Mouse (Mus musculus) hindbrain, embryonic 16.5 days (tissue): ENCODE data around the gene Mob3a. TPM values are rescaled to one million over a fixed set of nuclear protein-coding genes. Genes with fewer than 3 reads are reported as not detected.

Experiments used
- ATAC-seq: fragments of 200-750 bp; cut with Nextera tagmentation; 2 replicates; pipeline ENCODE4 v1.8.0; 2017; ENCODE audit warnings: moderate TSS enrichment, moderate library complexity
- H3K27ac ChIP-seq: fragments of 300-500 bp; sonication (generic); 2 replicates; pipeline ENCODE4 v1.5.1; 2014; ENCODE audit warnings: low read depth, mild to moderate bottlenecking, control low read depth, low read length, moderate library complexity
- H3K27me3 ChIP-seq: fragments of 300-500 bp; sonication (generic); replicated peaks from 2 replicates; pipeline ENCODE4 v1.6.1; 2014; ENCODE audit warnings: low read length; ENCODE audit not compliant: control insufficient read depth, insufficient read depth
- H3K36me3 ChIP-seq: fragments of 300-500 bp; sonication (generic); 2 replicates; pipeline ENCODE4 v1.6.1; 2014; ENCODE audit warnings: mild to moderate bottlenecking, low read length, moderate library complexity, mixed read lengths; ENCODE audit not compliant: control insufficient read depth, insufficient read depth
- H3K4me1 ChIP-seq: fragments of 300-500 bp; sonication (generic); 2 replicates; pipeline ENCODE4 v1.6.1; 2014; ENCODE audit warnings: low read depth, low read length; ENCODE audit not compliant: control insufficient read depth, insufficient read depth
- H3K4me2 ChIP-seq: fragments of 300-500 bp; sonication (generic); 2 replicates; pipeline ENCODE4 v1.6.1; 2014; ENCODE audit warnings: mild to moderate bottlenecking, low read length, control low read depth, moderate library complexity
- H3K4me3 ChIP-seq: fragments of 300-500 bp; sonication (generic); 2 replicates; pipeline ENCODE4 v1.5.1; 2014; ENCODE audit warnings: mild to moderate bottlenecking, low read length, control low read depth, moderate library complexity
- H3K9ac ChIP-seq: fragments of 300-500 bp; sonication (generic); 2 replicates; pipeline ENCODE4 v1.6.1; 2014; ENCODE audit warnings: low read depth, mild to moderate bottlenecking, control low read depth, low read length, moderate library complexity
- H3K9me3 ChIP-seq: fragments of 300-500 bp; sonication (generic); 2 replicates; pipeline ENCODE4 v1.6.1; 2014; ENCODE audit warnings: mild to moderate bottlenecking, low read length, moderate library complexity; ENCODE audit not compliant: control insufficient read depth
- WGBS: fragments of 180-500 bp; shearing (Covaris S2); extraction: QIAGEN DNeasy Blood & Tissue Kit; methylation state at CpG from one replicate; pipeline ENCODE4 v1.1.7; 2014; 5-methylcytosine and 5-hydroxymethylcytosine counted together
- polyA plus RNA-seq: library from polyadenylated mRNA; unstranded; fragments of >200 nt; fragmentation: Nextera tagmentation; extraction: Ambion mirVana; gene quantifications from 2 replicates; pipeline ENCODE4 v1.2.1, GENCODE M21; 2015

Gene Mob3a
- polyA plus RNA-seq, 1 experiment from 2014 or later = 56.9 TPM

DNA sequence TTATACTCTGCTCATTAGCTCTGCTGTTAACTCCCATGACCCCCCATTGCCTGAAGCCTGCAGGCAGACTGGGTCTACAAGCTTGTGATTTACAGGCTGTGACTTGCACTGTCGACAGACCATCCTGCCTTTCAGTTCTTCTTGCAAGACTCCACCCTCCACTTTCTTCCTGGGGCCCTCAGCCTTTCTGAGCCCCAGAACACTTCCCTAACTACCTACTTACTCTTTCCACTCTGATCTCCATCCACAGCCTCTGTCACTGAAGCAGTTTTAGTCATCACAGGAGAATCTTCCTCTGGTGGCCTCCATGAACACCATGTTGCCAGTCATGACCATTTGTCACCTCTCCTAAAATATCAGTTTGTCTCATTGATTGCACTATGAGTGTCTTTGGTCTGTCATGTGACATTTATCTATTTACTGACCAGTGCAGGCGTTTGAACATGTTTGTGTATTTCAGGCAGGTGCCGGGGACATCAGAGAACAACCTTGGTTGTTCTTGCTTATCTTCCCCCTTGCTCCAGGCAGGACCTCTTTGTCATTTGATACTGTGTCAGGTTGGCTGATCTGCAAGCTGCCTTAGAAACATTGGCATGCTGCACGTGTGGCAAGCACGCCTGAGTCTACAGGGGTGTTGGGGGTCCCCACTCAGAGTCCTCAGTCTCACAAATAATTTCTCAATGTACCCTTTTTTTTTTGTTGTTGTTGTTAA lies 38.1 kb downstream of the Mob3a start:
- ATAC-seq = no peak
- peaks cover 4% of the 10 kb centered on the region for H3K4me1 ChIP-seq
- no peaks in the 10 kb centered on the region for H3K9me3 ChIP-seq
- WGBS = 63% methylated on average over 5 of the region's 5 CpGs
- no peaks in the 10 kb centered on the region for H3K27me3 ChIP-seq
- no peak overlapping the region for H3K27ac ChIP-seq
- no peak overlapping the region for H3K4me2 ChIP-seq
- no peak overlapping the region for H3K9ac ChIP-seq
- H3K36me3 ChIP-seq = peaks cover 24% of the 10 kb centered on the region
- no peak overlapping the region for H3K4me3 ChIP-seq

DNA sequence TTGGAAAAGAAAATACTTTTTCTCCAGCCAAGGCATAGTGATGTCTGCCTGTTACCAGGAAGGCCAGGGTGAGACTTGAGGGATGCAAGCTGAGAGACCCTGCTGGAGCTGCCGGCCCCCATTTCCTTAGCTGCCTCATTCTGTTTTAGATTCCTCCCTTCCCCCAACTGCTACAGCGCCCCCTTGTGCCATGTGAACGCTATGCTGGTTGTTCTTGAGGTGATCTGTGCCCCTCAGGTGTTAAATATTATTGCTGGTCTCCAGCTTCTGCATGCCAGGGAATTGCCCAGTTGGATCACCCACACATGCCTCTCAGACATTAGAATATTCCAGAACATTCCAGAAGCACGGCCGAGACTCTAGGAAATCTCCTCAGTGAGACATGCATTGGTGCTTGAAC lies 40.6 kb downstream of the Mob3a start:
- WGBS = 30% methylated on average over 5 of the region's 5 CpGs
- H3K27ac ChIP-seq = no peak overlapping the region
- ATAC-seq = no peak
- no peak overlapping the region for H3K9ac ChIP-seq
- H3K4me1 ChIP-seq = peaks cover 4% of the 10 kb centered on the region
- H3K9me3 ChIP-seq = no peaks in the 10 kb centered on the region
- H3K4me2 ChIP-seq = no peak overlapping the region
- no peak overlapping the region for H3K4me3 ChIP-seq
- H3K36me3 ChIP-seq = peaks cover 6% of the 10 kb centered on the region; the same call in 1 of the 2 replicates
- H3K27me3 ChIP-seq = no peaks in the 10 kb centered on the region

DNA sequence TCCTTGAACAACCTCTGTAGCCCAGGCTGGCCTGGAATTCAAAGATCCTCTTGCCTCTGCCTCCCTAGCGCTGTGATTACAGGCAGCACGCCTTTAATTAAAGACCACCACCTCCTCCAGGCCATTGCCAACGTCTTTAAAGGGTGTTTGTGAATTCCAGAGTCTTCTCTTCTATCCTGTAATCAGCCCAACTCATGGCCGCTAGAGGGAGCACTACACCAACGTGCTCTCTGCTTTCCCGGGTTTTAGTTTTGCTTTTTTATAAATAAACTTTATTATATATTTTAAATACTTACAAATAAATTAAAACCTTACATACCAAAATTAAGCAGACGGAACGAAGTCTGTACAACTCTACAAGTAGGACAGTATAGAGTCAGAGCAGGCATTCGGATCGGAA lies 42.6 kb downstream of the Mob3a start:
- H3K36me3 ChIP-seq = no peaks in the 10 kb centered on the region
- H3K4me3 ChIP-seq = no peak overlapping the region
- 0 out of 2 replicates have a peak overlapping the region, but pooled peaks have one; percentile 14 for H3K9ac ChIP-seq
- H3K9me3 ChIP-seq = no peaks in the 10 kb centered on the region
- H3K27me3 ChIP-seq = no peaks in the 10 kb centered on the region
- 13% methylated on average over 10 of the region's 10 CpGs for WGBS
- peak overlapping the region; percentile 34 for H3K4me2 ChIP-seq
- peak overlapping the region; percentile 39; the same call in 1 of the 2 replicates for H3K27ac ChIP-seq
- ATAC-seq = no peak
- peaks cover 18% of the 10 kb centered on the region for H3K4me1 ChIP-seq

DNA sequence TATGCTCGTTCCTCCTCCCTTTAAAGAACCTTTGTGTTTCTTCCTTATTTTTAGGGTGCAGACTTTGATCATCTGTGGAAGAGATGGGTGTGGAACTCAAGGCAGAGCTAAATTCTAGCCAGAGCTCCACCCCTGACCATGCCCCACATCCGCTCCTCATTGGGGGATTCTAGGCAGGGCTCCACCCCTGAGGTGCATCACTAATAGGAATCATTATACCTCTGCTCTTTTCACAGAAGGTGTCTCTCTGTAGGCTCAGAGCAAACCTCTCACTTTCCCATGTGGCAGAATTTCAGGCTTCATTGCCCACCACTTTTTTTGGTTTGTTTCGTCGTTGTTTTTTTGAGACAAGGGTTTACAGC lies 43.0 kb downstream of the Mob3a start:
- no peak overlapping the region for H3K4me3 ChIP-seq
- H3K4me1 ChIP-seq = peaks cover 20% of the 10 kb centered on the region
- H3K27ac ChIP-seq = peak overlapping the region; percentile 39; the same call in 1 of the 2 replicates
- no peaks in the 10 kb centered on the region for H3K9me3 ChIP-seq
- no peak for ATAC-seq
- H3K27me3 ChIP-seq = no peaks in the 10 kb centered on the region
- H3K9ac ChIP-seq = 0 out of 2 replicates have a peak overlapping the region, but pooled peaks have one; percentile 14
- 62% methylated on average over 4 of the region's 4 CpGs for WGBS
- H3K4me2 ChIP-seq = no peak overlapping the region; the same call in 1 of the 2 replicates
- no peaks in the 10 kb centered on the region for H3K36me3 ChIP-seq

DNA sequence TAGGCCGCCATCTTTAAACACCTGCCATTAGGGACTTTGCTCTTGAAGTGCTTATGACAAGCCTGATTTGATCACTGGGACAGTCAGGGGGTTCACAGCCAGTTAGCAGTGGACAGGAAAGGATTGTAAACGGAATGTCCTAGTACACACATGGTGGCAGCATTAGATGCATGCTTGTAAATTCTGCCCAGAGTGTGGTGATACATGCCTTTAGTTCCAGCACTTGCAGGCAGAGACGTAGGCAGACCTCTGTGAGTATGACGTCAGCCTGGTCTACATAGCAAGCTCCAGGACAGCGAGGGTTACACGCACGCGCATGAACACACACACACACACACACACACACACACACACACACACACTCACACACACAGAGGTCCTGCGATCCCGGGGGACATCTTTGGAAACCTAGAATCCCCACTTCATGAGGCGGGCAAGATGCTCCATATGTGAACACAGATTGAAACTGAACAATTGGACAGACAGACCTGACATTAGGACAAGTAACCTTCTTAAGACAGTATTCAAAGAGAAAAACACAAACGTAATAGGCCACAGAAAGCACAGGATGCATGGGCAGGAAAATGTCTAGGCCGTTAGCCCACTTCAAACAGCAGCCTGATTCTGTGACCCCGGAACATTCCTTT lies 43.5 kb downstream of the Mob3a start:
- H3K9me3 ChIP-seq = no peaks in the 10 kb centered on the region
- H3K27ac ChIP-seq = no peak overlapping the region
- no peaks in the 10 kb centered on the region for H3K27me3 ChIP-seq
- no peak for ATAC-seq
- no peak overlapping the region for H3K4me2 ChIP-seq
- H3K36me3 ChIP-seq = no peaks in the 10 kb centered on the region
- H3K4me3 ChIP-seq = no peak overlapping the region
- peaks cover 20% of the 10 kb centered on the region for H3K4me1 ChIP-seq
- 87% methylated on average over 14 of the region's 14 CpGs for WGBS
- H3K9ac ChIP-seq = no peak overlapping the region

DNA sequence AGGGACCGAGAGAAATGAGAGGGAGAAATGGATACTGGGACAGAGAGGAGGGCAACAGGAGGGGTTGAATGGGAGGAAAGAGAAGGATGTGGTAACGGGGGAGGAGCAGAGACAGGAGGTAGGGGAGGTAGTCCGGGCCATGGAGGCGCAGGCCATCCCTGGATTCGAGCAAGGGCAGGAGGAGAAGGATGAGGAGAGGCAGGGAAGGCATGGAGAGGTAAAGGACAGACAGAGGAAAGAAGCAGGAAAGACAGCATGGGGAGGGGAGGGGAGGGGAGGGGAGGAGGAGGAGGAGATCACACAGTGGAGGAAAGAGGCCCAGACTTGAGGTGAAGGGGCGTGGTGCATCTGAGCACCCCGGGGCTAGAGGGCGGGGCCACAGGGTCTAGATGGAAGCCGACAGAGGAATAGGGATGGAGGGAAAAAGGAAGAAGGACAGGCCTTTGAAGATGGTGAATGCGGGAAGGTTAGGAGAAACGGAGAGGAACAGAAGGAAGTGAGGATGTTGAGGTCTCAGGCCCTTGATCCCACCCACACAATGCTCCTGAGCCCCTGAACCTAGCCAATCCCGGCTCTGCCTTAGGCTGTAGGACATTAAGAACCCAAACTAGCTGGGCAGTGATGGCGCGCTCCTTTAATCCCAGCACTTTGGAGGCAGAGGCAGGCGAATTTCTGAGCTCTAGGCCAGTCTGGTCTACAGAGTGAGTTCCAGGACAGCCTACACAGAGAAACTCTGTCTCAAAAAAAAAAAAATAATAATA lies 44.7 kb downstream of the Mob3a start, which contains the start of gene Btbd2:
Gene Btbd2 (minus strand): TSS at position 209 of the 761 bp plus-strand sequence.
- Histone ChIP-seq H3K9ac (peak within 1 kb of the TSS; percentile 96), H3K4me3 (peak within 1 kb of the TSS; percentile 83), H3K4me1 (peaks cover 20% of the 10 kb centered on the region), H3K27ac (peak within 1 kb of the TSS; percentile 92), H3K36me3 (no peaks in the 10 kb centered on the region), H3K9me3 (no peaks in the 10 kb centered on the region), H3K4me2 (peak within 1 kb of the TSS; percentile 88), H3K27me3 (no peaks in the 10 kb centered on the region)
- peak; percentile 62 for ATAC-seq
- 21% methylated on average over 15 of the region's 15 CpGs for WGBS

DNA sequence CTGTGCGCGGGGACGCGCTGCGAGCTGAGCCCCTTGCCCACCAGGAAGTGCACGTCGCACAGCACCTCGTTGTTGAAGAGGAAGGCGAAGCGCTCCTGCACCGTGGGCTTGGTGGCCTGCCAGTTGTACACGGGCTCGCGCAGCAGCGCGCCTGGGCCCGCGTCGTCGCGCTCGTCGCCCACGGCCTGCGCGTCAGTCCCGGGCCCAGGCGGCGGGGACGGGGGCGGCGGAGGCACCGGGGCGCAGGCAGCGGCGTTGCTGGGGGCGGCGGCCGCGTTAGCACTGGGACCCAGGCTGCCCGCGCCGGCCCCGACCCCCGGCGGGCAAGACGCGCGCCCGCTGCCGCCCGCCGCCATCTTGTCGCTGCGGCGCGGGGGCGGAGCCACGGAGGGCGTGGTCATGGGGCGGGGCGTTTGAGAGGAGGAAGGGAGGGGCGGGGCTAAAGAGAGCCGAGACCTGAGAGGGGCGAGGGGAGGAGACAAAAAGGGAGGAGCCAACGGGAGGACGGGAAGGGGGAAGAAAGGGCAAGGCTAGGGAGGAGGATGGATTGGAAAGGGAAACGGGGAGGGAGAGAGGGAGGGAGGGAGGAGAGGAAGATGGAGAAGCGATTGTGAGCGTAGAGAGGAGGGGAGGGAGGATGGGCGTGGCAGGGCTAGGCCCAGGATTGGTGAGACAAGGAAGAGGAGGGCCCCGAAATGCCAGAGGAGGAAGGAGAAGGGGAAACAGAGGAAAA lies 45.5 kb downstream of the Mob3a start:
- H3K4me2 ChIP-seq = peak overlapping the region; percentile 88
- H3K4me3 ChIP-seq = peak overlapping the region; percentile 83
- WGBS = under 1% methylated on average over 40 of the region's 72 CpGs
- no peaks in the 10 kb centered on the region for H3K36me3 ChIP-seq
- peaks cover 20% of the 10 kb centered on the region for H3K4me1 ChIP-seq
- H3K9ac ChIP-seq = peak overlapping the region; percentile 96
- ATAC-seq = peak; percentile 87
- H3K9me3 ChIP-seq = no peaks in the 10 kb centered on the region
- H3K27ac ChIP-seq = peak overlapping the region; percentile 92
- H3K27me3 ChIP-seq = no peaks in the 10 kb centered on the region

DNA sequence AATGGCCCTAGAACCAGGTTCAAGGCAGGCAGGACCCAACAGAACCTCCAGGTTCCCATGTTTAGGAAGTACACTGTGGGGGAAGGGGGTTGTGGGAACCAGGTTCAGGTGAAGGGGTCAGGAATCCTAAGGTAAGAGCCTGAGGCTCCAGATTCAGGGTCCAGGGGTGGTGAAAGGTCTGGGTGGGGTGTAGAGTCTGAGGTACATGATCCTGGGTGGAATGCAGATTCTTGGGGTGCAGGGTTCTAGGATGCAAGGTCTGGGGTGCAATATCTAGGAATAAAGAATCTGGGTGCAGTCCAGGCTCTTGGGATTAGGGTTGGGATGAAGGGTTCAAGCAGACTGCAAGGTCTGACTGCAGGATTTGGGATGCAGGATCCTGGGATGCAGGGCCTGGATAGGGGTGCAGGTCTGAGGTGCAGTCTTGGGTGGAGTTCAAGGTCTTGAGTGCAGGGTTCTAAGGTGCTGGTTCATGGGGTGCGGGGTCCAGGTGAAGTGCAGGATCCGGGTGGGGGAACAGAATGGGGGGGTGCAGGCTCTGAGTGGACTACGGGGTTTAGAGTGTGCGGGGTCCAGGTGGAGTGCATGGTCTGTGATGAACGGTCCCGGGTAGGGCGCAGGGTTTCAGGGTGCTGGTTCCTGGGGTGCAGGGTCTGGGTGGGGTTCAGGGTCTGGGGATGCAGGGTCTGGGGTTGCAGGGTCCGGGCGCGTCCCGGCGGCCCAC lies 46.2 kb downstream of the Mob3a start:
- 5% methylated on average over 12 of the region's 12 CpGs for WGBS
- ATAC-seq = peak; percentile 61
- H3K4me1 ChIP-seq = peaks cover 20% of the 10 kb centered on the region

More for the DNA sequence above, 46.2 kb downstream of the Mob3a start:
- no peaks in the 10 kb centered on the region for H3K9me3 ChIP-seq
- no peaks in the 10 kb centered on the region for H3K36me3 ChIP-seq
- H3K4me2 ChIP-seq = peak overlapping the region; percentile 88
- peak overlapping the region; percentile 83 for H3K4me3 ChIP-seq
- H3K27me3 ChIP-seq = no peaks in the 10 kb centered on the region
- H3K27ac ChIP-seq = peak overlapping the region; percentile 83
- H3K9ac ChIP-seq = peak overlapping the region; percentile 96
